Mouse (Mus musculus) heart, adult 2 months (tissue): ENCODE data around the gene Lax1.

Source experiments
- CTCF ChIP-seq: fragments of 200-600 bp; IDR thresholded peaks from 2 replicates; pipeline ENCODE4 v1.8.1; 2022; ENCODE audit warnings: antibody characterized with exemption, mild to moderate bottlenecking, moderate library complexity
- POLR2A ChIP-seq: fragments of 200-500 bp; IDR thresholded peaks from 2 replicates; pipeline ENCODE4 v1.6.1; 2011; ENCODE audit warnings: mild to moderate bottlenecking, low read depth, low read length, control low read depth; ENCODE audit not compliant: insufficient read depth

DNA sequence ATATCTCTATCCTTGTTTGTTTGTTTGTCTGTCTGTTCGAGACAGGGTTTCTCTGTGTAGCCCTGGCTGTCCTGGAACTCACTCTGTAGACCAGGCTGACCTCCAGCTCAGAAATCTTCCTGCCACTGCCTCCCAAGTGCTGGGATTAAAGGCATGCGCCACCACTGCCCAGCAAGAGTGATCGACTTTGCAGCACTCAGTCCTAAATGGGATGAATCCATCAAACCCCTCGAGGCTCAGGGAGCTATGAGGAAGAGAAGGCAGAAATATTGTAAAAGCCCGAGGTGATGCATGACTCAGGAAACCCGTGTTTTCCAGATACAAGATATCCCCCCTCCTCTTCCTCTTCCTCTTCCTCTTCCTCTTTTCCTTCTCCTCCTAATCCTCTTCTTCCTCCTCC lies 19.1 kb downstream of the Lax1 start:
- no peak for TF ChIP-seq CTCF
- no peak for TF ChIP-seq POLR2A
